Mouse (Mus musculus): ENCODE measurements around the gene Zfpm1.

- TF ChIP-seq FLI1 (IDR thresholded peaks at IDR 0.05; ENCODE audit: low read length) (no peak), GATA1 (IDR thresholded peaks at IDR 0.05; ENCODE audit: borderline replicate concordance, low read length) (no peak)
Measured at GRCm38 (mm10) chr8:122333531-122333930, 51.6 kb downstream of the Zfpm1 start.

Data from megakaryocyte, embryonic 14.5 days (primary cell).